Mouse (Mus musculus): Measurements from ENCODE around the gene Cpvl. TPM values are rescaled to one million over a fixed set of nuclear protein-coding genes. Genes with fewer than 3 reads are reported as not detected.

Cpvl gene
- not detected for polyA plus RNA-seq (2017; shearing (Covaris generic))

GRCm38 (mm10) chr6:53978571-53978970 lies at the start of gene Cpvl:
Gene Cpvl, minus strand, starts transcription at chr6:53978671.

Other genes with a start within 250 kb of the Cpvl start
- 0.04 TPM for gene Tril, start 157.8 kb downstream of the Cpvl start, polyA plus RNA-seq (2017; shearing (Covaris generic))
- 15.9 TPM for gene Chn2, start 60.9 kb upstream of the Cpvl start, polyA plus RNA-seq (2017; shearing (Covaris generic))

Measured in CD4-positive, CD25-positive, alpha-beta regulatory T cell (primary cell).